Mouse (Mus musculus) CD4-positive, CD25-positive, alpha-beta regulatory T cell, adult 2 months (primary cell): Measurements from ENCODE around the gene Lin52.

Experiments used
- DNase-seq: peaks from one replicate; pipeline ENCODE4 v3.0.0-alpha.2; 2012; ENCODE audit warnings: low read depth, low spot score

The Lin52 gene

DNA sequence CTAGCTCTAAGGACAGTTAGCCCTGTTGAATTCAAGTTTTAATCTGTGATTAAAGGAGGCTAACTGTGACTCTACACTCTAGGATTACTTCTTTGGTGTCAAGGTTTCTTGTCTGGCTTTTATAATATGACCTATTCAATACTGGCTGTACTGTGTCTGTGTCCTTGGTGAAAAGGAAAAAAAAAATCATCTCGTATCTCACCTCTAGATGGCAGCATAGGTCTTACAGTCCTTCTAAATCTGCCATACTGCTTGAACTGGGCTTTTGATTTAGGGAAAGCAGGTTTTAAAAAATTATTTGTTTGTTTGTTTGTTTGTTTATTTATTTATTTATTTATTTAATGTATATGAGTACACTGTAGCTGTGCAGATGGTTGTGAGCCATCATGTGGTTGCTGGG is 17.5 kb downstream of the Lin52 start:
- DNase-seq, result peak; percentile 78

DNA sequence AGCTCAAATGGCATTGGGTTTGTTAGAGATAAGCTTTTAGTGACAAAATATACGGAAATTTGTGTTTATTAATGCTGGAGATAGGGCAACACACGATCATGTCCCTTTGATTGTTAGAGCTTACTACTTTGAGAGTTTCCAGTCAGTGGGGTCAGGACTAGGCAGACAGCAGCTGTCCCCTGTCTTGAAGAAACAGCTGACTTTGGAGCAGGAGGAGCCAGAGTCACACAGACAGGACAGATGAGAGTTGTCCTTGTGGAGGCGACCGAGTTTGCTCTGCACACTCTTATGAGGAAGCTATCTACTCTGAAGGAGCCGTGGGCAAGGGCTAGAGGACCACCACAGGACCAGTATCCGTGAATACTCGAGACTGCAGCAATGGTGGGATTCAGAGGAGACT is 27.7 kb downstream of the Lin52 start:
- no peak for DNase-seq

DNA sequence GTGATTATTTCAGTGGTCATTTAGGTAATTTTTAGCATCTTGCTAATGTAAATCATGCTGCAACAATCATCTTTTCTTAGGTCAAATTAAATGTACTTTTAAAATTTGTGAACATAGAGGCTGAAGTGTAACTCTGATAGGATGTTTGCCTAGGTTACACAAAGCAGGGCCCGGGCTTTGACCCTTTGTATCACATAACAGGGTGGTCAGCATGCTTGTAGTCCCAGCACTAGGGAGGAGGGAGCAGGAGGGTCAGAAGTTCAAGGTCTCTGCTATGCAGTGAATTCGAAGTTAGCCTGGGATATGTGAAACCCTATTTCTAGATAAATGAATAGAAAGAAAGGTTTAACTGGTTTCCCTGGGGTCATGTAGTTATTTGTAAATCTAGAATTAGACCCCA is 30.0 kb downstream of the Lin52 start:
- no peak for DNase-seq

DNA sequence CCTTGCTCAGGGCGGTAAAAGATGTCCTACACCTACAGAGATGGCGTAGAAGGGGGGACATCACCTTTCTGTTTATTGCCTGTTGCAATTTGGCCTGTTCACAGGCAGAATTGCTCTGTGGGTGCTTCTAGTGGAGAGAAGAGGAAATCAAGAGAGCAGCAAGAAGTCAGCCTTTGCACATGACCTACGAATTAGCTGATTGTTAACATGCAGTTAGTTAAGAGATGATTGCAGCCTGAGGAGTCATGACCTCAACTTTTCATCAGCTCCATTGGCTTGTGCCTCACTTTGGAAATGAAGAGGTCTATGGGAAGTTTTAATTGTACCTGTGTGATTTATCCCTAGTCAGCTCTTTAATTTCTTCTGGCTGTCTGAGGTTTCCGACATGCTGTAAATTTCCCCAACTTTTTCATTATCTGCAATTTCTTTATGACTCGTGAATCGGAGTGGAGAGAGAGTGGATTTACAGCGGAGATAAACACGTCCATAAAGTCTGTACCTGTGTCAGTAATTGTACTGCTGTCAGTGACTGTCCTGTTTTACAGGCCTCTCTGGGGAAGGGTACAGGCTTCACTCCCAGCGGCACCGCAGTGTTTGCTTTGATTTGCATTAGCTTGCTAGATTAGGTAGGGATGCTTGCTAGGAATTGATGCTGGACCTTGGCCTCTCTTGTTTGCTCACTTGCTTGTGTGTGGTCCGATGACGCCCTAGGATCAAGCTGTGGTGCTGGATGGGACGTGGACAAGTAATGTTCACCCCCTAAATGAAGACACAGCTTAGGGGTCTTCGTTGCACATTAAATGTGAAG is 31.8 kb downstream of the Lin52 start:
- no peak for DNase-seq

DNA sequence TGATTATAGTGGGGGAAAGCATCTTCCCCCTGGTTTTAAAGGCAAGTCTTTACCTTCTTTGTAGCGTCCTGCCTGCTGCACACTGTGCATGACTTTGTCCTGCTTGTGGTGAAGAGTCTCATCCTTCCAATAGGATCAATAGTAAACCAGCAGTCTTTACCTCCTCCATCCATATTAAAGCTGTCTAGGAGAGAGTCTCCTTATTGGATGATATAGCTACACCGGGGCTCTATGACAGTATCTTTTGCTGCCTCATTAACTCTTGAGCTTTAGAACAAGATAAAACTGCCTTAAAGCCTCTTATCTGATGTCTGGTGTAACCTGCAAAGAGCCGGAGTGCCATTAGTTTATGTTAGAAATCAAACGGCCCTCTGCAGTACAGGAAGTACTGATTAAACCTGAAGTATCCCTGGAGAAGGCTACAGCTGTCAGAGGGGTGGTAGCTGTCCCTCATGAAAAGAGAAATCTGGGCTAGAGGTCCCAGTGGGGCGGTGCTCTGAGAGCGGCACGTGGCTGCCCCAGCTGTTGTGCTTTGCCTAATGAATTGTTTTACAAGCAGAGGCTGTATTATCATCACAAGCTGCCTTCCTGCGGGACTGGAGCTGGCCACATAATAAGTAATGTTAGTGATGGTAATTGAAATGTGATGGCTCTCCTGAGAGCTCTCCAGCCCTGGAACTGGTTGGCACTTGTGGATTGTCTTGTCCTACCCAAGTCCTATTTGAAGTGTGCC is 36.3 kb downstream of the Lin52 start:
- no peak for DNase-seq

DNA sequence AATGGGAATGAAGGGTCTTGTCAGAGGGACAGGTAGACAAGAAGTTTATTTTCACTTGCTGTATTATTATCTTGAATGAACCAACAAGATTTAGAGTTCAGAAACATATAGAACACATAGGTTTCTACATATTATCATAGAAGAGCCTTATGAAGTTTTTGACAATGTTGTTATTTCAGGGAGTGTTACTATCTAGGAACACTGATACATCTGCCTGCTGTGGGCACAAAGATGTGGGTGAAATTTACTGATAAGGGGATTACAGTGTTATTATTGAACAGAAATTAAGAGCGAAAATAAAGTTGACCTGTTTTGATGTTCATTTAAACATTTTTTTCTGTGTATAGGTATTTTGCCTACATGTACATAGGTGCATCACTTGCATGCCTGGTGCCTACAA is 45.6 kb downstream of the Lin52 start:
- DNase-seq, result no peak

DNA sequence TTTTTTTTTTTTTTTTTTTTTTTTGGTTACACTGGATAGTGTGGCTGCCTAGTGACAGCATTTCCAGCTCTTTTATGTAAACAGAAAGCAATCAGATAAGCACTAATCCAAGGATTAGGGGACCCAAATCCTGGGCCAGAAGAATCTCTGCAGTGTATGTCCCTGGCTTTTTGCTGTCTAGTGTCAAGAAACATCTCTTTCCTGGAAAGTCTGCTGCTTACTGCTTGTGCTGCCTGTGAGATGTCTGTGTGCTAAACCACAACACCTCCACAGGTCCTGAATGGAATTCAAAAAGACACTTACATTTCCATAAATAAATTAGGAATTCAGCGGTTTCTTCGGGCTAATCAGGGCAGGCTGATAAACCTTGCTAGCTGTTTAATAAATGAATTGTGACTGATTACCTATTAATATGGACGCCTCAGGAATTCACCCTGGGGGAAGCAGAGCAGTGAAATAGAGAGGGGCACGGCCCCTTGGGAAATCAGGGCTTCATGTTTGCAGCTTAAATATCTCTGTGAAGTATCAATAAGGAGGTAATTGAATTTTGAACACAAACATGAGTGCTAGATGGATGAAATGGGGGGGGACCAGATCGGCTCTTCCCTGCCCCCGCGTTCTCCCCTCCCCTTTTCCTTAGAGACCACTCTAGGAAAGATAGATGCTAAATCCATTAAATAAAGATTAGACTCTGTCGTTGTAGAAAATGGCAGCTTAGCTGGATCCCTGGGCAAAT is 49.5 kb downstream of the Lin52 start:
- no peak for DNase-seq

DNA sequence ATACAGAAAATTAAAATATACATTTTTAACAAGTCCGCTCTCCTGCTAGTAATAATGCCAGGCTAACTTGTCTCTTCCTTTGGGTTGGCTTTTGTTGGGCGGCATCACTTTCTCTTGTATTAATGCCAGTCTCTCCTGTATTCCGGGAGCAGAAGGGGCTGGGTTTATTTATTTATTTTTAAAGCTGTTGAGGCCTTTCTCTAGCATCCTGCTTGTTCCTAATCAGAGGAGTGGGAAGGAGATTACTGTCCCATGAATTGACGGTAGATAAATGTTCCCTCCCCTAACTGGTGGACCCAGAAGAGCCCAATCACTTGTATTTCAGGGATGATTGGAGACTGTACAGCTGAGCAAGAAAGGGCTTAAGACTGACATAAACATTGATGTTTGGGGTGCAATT is 50.1 kb downstream of the Lin52 start:
- no peak for DNase-seq

DNA sequence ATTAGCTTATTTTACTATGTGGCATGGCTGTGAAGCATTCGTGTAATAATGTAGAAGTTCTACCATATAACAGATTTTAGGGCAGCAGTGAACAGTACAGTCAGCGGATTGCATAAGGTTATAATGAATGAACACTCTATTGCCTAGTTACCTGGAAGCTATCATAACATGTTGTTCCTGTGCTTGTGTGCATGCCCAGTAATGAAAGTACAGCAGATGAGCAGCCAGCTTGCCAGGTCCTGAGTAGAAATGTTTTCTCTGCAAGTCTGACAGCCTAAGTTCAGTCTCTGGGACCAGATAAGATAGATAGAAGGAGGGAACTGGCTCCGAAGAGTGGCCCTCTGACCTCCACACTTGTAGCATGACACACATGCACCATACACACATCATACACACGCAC is 55.6 kb downstream of the Lin52 start:
- DNase-seq, result no peak

DNA sequence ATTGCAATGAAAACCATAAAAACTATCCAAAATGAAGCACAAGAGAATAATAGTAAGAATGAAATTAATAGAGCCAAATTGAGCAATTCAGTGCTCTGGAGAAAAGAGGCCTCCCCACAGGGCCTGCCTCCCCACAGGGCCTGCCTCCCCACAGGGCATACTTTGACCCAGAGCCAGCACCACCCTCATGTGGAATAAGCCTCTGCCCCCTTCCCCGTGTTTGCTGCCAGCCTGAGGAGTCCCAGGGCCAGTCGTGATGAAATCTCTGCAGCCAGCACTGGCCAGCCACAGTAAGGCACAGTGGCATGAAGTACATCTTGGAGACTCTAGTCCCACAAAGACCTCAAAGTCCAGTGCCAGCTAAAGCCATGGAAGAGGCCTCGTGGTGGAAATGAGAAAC is 60.8 kb downstream of the Lin52 start:
- no peak for DNase-seq

DNA sequence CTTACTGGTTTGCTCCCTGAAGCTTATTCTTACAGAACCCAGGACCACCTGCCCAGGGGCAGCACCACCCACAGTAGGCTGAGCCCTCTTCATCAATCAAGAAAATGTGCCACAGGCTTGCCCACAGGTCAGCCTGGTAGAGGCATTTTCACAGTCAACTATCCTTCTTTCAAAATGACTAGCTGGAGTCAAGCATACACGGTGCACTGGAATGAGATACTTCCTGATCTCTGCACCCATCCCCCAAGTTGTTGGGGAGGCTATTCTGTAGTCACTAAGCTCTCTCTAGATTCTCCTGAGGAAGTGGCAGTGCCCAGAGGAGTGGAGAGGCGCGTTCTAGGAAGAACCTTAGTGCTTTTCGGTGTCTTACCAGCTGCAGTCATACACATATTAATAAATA is 64.3 kb downstream of the Lin52 start:
- DNase-seq, result no peak

DNA sequence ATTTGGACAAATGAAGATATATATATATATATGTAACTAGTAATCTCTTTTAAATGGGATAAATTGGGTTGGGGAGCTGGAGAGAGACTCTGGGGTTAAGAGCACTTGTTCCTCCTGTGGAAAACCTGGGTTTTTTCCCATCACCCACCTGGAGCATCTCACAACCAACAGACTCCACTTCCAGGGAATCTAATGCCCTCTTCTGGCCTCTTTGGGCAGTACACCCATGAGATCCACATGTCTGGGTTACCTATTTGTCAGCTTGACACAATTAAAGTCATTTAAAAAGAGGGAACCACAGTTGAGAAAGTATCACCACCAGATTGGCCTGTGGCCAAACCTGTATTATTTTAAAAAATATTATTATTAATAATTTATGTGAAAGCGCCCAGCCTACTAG is 65.4 kb downstream of the Lin52 start:
- DNase-seq, result peak; percentile 28

DNA sequence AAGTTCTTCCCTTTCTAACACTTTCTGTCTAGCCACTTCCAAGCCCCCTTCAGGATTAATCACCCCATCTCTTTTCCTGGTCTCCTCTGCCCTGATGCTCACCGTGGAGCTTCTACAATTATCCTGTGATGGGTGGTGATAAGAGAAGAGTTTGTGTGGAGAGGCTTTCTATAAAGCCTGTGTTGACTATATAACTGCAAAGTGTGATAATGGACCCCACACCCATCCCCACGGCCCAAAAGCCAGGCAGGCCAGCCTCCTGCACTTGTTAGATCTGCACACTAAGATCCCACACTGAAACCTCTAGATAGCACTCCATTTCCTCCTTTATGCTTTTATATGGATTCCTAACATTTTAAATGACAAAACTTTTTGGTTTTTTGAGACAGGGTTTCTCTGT is 66.8 kb downstream of the Lin52 start:
- DNase-seq, result no peak

DNA sequence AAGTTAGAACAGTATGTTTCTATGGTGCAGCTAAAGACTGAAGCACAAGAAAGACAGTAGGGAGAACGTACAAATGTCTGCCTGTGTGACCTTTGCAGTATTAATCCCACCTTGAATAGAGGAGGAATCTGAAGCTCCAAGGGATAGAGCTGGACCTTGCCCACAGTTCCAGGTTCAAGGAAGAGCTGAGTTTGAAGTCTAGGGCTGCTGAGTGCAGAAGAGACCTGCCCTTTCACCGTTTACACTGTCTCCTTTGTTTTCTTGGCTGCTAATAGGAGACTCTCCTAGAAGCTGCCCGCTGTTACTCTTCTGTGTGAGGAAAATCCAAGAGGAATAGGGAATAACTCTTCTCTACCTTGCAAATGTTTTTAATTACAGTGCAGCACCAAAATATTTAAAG is 72.5 kb downstream of the Lin52 start:
- DNase-seq, result no peak

DNA sequence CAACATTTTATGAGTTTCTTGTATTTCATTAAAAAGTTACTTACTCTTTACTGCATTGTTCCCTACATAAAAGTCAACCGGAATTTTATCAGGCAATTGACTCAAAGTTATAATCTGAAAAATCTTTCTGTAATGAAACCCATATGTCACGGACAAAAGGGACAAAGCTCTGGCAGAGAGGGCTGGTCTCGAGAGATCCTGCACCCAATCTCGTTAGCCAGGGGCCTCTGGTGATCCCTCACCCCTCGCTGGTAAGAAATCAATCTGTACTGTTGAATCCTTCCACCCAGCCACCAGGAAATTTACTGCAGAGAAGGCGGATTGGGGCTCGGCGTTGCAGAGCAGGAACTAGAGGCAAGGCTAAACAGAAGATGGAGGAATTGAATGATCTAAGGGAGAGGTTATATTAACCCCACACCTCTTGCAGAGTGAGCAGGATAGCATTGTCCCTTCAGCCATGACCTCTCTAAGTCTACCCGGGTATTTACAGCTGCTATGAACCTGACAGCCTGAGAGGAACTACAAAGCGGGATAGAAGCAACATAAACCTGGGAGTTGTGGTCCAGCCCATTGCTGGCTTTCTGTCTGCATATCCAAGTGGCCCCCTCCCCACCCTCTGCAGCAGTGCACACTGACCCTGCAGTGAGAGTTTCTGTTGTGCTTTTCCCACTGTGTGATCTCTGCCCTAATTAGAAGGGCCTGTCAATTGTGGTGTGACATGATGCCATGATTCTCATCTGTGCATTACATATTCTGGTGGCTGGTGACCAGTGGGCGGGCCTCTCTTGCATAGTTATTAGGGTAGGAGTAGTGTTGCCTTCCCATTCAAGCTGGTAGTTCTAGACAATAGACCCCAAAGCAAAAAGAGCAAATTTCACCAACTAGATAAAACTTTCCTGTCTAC is 73.2 kb downstream of the Lin52 start:
- no peak for DNase-seq

DNA sequence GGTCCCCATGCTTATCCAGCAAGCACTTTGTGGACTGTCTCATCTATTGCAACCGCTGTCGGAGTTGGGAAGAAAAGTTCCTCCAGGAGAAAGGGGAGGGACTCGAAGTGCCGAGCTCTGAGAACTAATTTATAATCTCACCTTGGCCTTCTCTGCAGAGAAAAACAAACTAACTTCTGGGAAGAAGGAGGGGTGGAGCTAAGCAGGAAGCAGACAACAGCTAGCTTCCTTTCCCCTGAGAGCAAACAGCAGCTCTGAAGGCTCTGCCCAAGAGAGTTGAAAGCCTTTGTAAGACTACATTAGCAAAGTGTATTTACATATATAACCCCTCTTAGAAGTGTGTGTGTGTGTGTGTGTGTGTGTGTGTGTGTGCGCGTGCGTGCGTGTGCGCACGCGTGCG is 74.2 kb downstream of the Lin52 start:
- peak; percentile 64 for DNase-seq

DNA sequence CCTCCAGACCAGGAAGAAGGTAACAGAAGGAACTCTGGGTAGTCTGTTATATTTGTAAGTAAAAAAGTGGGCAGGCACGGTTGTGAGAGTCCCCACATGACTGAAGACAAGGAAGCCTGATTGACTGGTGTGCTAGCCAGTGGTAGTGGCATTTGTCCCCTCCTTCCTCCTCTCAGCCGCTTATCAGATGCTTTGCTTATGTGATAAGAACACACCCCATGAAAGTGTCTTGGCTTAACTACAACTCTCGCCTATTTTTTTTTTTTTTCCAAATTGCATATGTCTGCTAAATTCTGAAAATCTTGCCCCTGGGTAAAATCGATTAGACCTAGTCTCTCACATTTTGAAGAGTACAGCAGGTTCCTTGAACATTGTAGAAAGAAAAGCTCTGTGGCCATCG is 79.2 kb downstream of the Lin52 start:
- DNase-seq, result no peak

DNA sequence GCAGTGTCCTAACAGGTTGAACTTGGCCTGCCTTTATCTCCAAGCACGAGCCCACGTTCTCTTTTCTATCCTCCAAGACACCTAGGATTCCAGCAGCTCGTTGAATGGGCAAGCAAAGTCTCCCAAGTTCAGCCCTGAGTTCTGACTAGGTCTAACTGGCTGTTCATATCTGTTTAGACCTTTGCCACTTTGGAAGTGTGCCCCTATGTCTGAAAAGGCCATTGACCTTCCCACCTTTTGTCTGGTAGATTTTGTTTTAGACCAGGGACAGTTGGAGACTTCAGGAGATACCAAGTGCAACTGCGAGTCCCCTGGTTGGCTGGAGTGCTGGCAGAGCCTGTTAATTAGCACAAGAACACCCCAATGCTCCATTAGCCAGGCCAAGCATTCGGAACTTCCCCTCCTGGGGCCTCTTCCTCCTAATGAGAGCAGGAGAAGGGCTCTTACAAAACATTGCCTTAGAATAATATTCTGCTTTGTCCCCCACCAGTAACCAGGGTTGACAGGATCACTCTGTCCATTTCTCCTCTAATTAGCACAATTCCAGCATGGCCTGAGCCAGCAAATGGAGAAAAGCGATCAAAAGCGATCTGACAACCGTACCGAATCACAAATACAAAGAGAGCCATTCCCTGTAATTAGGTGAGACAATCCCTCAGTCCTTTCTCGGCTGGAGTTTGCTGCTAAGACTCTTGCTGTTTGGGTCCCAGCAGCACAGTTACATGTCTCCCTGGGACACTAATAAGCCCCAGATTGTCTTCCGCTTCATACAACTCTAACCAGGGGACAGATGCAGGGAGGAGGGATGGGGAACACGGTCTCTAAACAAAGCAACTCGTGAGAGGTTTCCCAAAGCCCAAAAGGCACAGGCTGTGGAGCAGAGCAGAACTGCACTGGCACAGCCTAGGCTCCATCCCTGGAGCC is 80.9 kb downstream of the Lin52 start:
- DNase-seq, result no peak

DNA sequence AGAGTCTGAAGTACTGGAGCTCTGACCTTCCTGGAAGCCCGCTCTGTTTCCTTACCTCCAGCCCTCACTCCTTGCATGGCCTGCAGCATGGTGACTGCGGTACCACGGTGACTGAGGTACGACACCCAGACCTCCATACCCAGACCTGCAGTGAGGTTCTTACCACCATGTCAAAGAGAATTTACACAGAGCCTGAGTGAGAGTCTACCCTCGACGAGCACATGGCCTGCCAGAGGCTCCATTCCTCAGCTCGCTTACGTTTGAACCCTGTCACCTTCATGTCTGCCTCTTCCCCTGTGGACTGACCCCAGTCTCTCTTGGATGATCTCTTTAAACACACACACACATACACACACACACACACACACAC is 81.6 kb downstream of the Lin52 start:
- DNase-seq, result no peak

DNA sequence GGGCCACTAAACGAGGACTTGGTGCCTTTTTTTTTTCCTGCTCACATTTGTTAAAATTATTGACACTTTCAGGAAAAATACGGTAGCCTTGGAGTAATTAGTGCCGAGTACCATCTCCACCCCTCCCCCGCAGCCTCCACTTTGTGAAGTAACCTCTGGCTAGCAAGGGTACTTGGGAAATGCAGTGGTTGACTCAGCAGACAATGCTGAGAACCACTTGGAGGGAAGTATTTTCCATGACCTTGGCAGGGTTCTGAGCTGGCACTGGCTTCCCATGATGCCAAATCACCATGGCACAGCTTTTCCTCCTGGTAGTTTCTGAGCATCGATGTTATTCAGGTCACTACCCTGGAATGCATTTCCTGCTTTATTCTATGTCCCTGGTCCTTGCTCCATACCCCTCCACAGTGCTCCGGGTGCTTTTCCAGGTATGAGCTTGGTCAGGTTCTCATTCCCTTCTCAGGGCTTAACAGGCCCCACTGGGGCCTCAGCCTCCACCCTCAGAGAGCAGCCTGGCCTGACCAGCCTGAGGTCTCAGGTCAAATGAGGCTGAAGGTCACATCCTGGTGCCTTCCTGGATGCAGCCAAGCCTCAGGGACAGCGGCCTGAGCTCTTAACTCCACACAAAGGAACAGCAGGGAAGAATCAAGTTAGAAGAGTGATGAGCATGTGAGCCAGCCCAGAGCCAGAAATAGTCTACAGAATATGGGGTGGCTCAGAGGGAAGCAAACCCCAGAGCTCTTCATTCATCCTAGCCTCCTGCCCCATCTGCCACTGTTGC is 82.7 kb downstream of the Lin52 start:
- no peak for DNase-seq
